Mouse (Mus musculus) cerebral cortex, adult 2 months (tissue): Measurements from ENCODE around the gene Osbpl8.

Experiments used
- WGBS: fragments of 180-500 bp; shearing (Covaris S2); methylation state at CpG from one replicate; pipeline ENCODE4 v1.1.7; 2018; 5-methylcytosine and 5-hydroxymethylcytosine counted together

Gene Osbpl8

GRCm38 (mm10) chr10:111189022-111189555, 24.5 kb downstream of the Osbpl8 start:
- WGBS, result 53% methylated on average over 4 of the region's 4 CpGs

GRCm38 (mm10) chr10:111190110-111190795, 25.7 kb downstream of the Osbpl8 start:
- WGBS, result 31% methylated on average over 6 of the region's 6 CpGs

GRCm38 (mm10) chr10:111193536-111193935, 29.0 kb downstream of the Osbpl8 start:
- WGBS, result 80% methylated on average over 4 of the region's 4 CpGs

- WGBS, result 95% methylated on average over 2 of the region's 2 CpGs
These were observed 31.6 kb downstream of the Osbpl8 start for GRCm38 (mm10) chr10:111196191-111196590.

- 87% methylated on average over 5 of the region's 5 CpGs for WGBS
These were observed 34.2 kb downstream of the Osbpl8 start for GRCm38 (mm10) chr10:111198705-111199104.

- WGBS, result 80% methylated on average over 7 of the region's 7 CpGs
These were observed 36.6 kb downstream of the Osbpl8 start for GRCm38 (mm10) chr10:111201120-111201519.

- WGBS, result 64% methylated on average over 4 of the region's 4 CpGs
These were observed 37.1 kb downstream of the Osbpl8 start for GRCm38 (mm10) chr10:111201666-111202065.

- WGBS, result 63% methylated on average over 5 of the region's 5 CpGs
These were observed 39.5 kb downstream of the Osbpl8 start for GRCm38 (mm10) chr10:111204089-111204488.

- 94% methylated on average over 2 of the region's 2 CpGs for WGBS
These were observed 40.9 kb downstream of the Osbpl8 start for GRCm38 (mm10) chr10:111205421-111205820.

- WGBS, result 85% methylated on average over 9 of the region's 9 CpGs
These were observed 42.8 kb downstream of the Osbpl8 start for GRCm38 (mm10) chr10:111207386-111207785.

GRCm38 (mm10) chr10:111214084-111214483, 49.5 kb downstream of the Osbpl8 start:
- WGBS, result 91% methylated on average over 3 of the region's 3 CpGs

GRCm38 (mm10) chr10:111214696-111215095, 50.1 kb downstream of the Osbpl8 start:
- WGBS, result 84% methylated on average over 2 of the region's 2 CpGs

- 54% methylated on average over 3 of the region's 3 CpGs for WGBS
These were observed 51.0 kb downstream of the Osbpl8 start for GRCm38 (mm10) chr10:111215572-111215971.

GRCm38 (mm10) chr10:111216111-111216510, 51.6 kb downstream of the Osbpl8 start:
- 68% methylated on average over 3 of the region's 3 CpGs for WGBS

- WGBS, result 79% methylated on average over 6 of the region's 6 CpGs
These were observed 58.0 kb downstream of the Osbpl8 start for GRCm38 (mm10) chr10:111222535-111222934.

- 46% methylated on average over 10 of the region's 10 CpGs for WGBS
These were observed 58.8 kb downstream of the Osbpl8 start for GRCm38 (mm10) chr10:111223218-111223830.

- 91% methylated on average over 4 of the region's 4 CpGs for WGBS
These were observed 60.1 kb downstream of the Osbpl8 start for GRCm38 (mm10) chr10:111224696-111225095.

GRCm38 (mm10) chr10:111226508-111226907, 62.0 kb downstream of the Osbpl8 start:
- WGBS, result 19% methylated on average over 3 of the region's 3 CpGs

- 93% methylated on average over 7 of the region's 7 CpGs for WGBS
These were observed 67.7 kb downstream of the Osbpl8 start for GRCm38 (mm10) chr10:111232237-111232636.

GRCm38 (mm10) chr10:111233476-111234130, 69.1 kb downstream of the Osbpl8 start:
- WGBS, result 89% methylated on average over 6 of the region's 6 CpGs

- 60% methylated on average over 6 of the region's 6 CpGs for WGBS
These were observed 70.1 kb downstream of the Osbpl8 start for GRCm38 (mm10) chr10:111234450-111235288.

- WGBS, result 89% methylated on average over 6 of the region's 6 CpGs
These were observed 70.7 kb downstream of the Osbpl8 start for GRCm38 (mm10) chr10:111235289-111235570.
